Mouse (Mus musculus): ENCODE data around the gene Gosr2.

The Gosr2 gene

GRCm38 (mm10) chr11:103697565-103698176 lies at the start of gene Gosr2:
Gene Gosr2, minus strand, starts transcription at chr11:103697898.
- DNase-seq: peak; percentile 94

- peak; percentile 95 for DNase-seq
These were observed 37.5 kb upstream of the Gosr2 start for GRCm38 (mm10) chr11:103735046-103735781.

GRCm38 (mm10) chr11:103734411-103735045 lies 36.8 kb upstream of the Gosr2 start:
- DNase-seq: peak; percentile 81

- peak; percentile 43 for DNase-seq
These were observed 36.3 kb upstream of the Gosr2 start for GRCm38 (mm10) chr11:103733961-103734360.

GRCm38 (mm10) chr11:103733069-103733468 lies 35.4 kb upstream of the Gosr2 start:
- no peak for DNase-seq

- peak; percentile 63 for DNase-seq
These were observed 34.6 kb upstream of the Gosr2 start for GRCm38 (mm10) chr11:103732306-103732705.

GRCm38 (mm10) chr11:103731594-103731993 lies 33.9 kb upstream of the Gosr2 start:
- DNase-seq: peak; percentile 45

- peak; percentile 79 for DNase-seq
These were observed 31.7 kb upstream of the Gosr2 start for GRCm38 (mm10) chr11:103729282-103729985.

- no peak for DNase-seq
These were observed 26.7 kb upstream of the Gosr2 start for GRCm38 (mm10) chr11:103724331-103724771.

- DNase-seq: peak; percentile 51
These were observed 24.4 kb upstream of the Gosr2 start for GRCm38 (mm10) chr11:103722040-103722481.

GRCm38 (mm10) chr11:103721468-103722039 lies 23.9 kb upstream of the Gosr2 start:
- peak; percentile 62 for DNase-seq

- no peak for DNase-seq
These were observed 21.7 kb upstream of the Gosr2 start for GRCm38 (mm10) chr11:103719436-103719835.

- DNase-seq: no peak
These were observed 19.3 kb upstream of the Gosr2 start for GRCm38 (mm10) chr11:103716971-103717370.

GRCm38 (mm10) chr11:103714074-103714473 lies 16.4 kb upstream of the Gosr2 start:
- DNase-seq: peak; percentile 72

- DNase-seq: peak; percentile 49
These were observed 14.3 kb upstream of the Gosr2 start for GRCm38 (mm10) chr11:103711851-103712587.

GRCm38 (mm10) chr11:103709982-103710381 lies 12.3 kb upstream of the Gosr2 start:
- peak; percentile 80 for DNase-seq

GRCm38 (mm10) chr11:103707005-103707404 lies 9.3 kb upstream of the Gosr2 start:
- peak; percentile 86 for DNase-seq

- no peak for DNase-seq
These were observed 528 bp upstream of the Gosr2 start for GRCm38 (mm10) chr11:103698226-103698625.

- DNase-seq: no peak
These were observed 690 bp downstream of the Gosr2 start for GRCm38 (mm10) chr11:103696851-103697564.

GRCm38 (mm10) chr11:103693241-103693640 lies 4.5 kb downstream of the Gosr2 start:
- no peak for DNase-seq

- DNase-seq: no peak
These were observed 6.7 kb downstream of the Gosr2 start for GRCm38 (mm10) chr11:103691036-103691435.

Data from kidney, adult 9 months (tissue).